Mouse (Mus musculus) adrenal gland, postnatal 14 days (tissue): ENCODE measurements around the gene Xrra1. TPM values are rescaled to one million over a fixed set of nuclear protein-coding genes. Genes with fewer than 3 reads are reported as not detected.
"Not testable (repeated sequence)": the region's sequence is repeated elsewhere in the genome, so short reads cannot be mapped to it uniquely, and the experiment has no call there.

Source experiments
- DNase-seq: peaks from one replicate; pipeline ENCODE4 v3.0.0; 2021; ENCODE audit warnings: mixed read lengths
- total RNA-seq: library from RNA; stranded (reverse); gene quantifications from 2 replicates; pipeline ENCODE4 v1.2.3, GENCODE M21; 2021

The Xrra1 gene
- total RNA-seq, 1 experiment from 2014 or later = 2.0 TPM

DNA sequence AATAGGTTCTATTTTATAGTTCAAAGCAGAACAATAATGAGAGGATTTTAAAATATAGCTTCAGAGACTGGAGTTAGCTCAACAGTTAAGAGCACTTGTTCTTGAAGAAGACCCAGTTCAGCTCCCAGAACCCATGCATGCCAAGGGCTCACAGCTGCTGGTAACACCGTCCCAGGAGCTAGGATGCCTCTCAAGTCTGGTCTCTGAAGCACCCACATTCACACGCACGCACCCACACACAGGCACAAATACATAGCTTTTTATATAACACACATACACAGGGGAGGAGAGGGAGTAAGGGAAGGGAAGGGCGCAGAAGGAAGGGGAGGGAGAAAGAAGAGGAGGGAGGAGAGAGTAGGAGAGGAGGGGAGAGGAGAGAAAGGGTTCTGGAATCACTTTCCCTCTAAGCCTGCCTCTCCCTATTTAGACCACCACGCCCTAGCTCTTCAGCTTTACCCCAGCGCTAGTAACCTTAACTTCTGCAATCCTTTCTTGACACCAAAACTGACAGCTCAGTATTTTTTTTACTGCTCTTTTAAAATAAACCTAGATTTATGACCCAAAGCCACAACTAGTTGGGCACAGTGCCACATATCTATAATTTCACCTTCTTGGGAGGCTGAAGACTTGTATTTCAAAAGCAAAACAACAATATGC, 94.7 kb downstream of the Xrra1 start:
- no peak for DNase-seq

DNA sequence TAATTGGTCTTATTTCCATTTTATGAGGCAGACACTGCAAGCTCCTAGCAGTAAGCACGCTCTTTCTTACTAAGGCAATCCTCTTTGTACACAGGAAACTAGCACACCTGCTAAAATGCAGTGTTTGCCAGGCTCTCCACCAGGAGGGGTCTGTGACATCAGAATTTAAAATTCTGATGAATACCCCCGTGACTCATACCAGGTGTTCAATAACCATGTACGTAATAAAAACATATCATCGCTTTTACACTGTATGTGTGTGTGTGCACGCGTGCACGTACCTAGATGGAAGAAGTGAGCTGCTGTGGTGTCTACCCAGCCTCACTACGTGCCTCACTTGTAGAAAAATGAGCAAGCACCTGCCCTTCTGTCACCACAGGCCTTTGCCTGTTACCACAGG, 95.3 kb downstream of the Xrra1 start:
- DNase-seq = no peak

DNA sequence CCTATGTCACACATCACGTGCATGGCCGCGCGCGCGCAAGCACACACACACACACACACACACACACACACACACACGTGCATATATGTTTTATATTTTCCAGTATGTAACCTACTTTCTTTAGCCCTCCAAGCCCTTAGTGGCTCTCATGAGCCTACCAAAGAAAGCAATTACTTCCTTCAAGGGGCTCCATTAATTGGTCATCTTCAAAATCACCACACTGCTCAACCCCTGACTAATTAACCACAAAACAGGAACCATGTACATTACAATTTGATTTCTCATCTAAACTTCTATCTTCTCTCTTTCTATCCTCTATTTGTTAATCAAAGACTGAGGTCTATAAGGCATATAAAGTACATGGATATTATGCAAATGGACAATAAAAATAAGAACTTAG, 97.2 kb downstream of the Xrra1 start:
- DNase-seq = no peak

DNA sequence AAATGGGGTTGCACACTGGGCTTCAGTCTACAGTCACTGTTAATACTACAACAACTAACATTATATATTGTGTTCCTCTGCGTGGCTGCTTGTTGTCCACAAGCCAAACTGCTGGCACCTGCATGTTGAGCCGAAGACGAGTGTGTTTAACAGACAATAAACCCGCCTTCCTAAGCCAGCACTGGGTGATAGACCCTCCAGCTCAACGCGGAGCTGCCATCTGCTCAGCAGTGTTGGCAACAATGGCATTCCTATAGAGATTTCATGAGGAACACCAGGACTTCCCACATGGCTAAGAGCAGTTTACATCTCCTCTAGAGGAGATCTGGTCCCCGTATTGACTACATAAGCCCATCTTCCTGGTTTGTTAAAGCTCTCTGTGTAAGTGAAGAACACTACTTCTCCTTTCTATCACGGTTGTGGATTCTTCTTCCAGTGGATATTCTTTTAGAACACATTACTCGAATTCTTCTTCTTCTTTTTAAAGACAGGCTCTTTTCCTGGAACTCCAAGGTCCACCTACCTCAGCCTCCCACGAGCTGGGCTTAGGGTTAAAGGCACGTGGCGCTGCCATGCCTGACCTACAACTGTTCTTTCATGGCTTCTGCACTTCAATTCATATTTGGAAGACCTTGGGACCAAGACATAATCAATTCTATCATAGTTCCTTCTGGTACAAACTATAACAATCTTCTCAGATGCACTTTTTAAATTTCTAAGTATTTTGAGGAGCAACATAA, 98.5 kb downstream of the Xrra1 start:
- DNase-seq = no peak

DNA sequence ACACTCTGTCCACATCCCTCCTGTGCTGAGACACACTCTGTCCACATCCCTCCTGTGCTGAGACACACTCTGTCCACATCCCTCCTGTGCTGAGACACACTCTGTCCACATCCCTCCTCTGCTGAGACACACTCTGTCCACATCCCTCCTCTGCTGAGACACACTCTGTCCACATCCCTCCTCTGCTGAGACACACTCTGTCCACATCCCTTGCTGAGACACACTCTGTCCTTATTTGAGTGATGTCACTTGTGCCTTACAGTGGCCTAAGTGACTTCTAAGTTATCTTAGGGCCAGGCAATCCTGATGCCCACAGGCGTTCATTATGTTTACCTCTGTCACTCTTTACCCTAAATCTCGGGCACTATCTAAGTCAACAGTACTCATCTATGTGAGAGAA, 101.7 kb downstream of the Xrra1 start:
- DNase-seq = not testable (repeated sequence)

DNA sequence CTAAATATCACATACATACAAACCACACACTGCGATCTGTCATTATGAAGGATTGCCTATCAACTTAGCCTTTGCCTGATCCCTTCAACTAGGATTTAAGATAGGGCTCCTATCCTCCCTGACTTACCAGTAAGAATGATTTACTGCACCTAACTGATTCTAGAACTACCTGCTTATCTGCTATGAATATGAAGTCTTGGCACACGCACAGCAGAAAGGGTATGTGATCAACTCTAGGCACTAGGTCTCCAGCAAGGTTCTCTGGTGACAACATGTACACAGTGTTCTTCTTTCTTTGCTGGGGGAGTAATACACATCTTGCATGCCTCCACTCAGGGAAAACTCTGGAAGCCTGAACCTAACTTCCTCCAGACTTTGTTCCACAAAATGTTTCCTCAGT, 102.6 kb downstream of the Xrra1 start:
- no peak for DNase-seq

DNA sequence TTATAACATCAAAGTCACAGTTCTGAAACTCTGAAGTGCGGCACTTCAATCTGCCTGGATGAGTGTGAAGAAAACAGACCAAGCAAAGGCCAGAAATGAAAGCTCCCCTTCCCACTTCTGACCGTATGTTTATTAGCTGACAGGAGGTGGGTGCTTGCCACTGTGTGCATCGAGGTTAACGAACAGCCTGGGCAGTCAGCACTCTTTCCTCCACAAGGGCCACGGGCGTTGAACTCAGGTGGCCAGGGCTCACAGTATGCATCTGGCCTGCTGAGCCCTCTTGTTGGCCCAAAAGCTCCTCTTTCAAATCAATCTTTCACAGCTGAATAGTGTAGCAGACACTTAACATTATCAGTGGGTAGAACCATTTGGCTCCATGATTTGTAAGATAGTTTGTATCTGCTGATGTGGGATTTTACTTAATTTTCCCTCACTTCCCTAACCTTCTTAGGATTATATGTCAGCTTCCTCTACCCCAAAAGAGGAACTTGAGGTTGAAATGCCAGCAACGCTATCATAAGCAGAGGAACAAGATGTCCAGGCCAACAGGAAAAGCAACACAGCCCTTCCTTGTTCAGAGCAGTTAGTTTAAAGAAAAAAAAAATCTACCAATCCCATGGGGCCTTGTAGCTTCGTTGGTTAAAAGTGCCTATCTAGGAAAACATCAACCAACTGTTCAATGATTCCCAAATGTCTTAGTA, 103.8 kb downstream of the Xrra1 start:
- DNase-seq = no peak

DNA sequence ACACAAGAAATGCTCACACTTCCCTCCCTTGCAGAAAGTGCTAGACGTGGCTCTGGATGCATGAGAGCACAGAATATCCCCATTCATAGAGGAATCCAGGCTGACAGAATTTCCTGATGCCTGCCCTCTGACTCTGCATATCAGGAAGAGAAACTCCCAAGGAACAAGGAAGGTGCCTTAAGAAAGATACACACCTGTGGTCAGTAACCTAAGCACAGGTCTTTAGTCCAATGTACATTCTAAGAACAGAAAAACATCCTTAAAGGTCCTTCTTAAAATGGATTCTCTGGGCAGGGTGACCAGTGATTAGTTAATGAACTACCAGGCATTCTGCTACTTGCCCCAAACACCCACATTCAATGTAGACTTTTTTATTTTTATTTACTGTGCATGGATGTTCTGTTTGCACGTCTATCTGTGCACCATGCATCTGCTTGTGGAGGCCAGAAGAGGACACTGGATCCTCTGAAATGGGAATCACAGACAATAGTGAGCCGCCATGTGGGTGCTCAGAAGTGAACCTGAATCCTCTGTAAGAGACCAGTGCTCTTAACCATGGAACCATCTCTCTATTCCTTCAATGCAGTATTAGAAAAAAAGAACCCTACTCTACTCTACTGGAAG, 104.4 kb downstream of the Xrra1 start:
- DNase-seq = no peak

DNA sequence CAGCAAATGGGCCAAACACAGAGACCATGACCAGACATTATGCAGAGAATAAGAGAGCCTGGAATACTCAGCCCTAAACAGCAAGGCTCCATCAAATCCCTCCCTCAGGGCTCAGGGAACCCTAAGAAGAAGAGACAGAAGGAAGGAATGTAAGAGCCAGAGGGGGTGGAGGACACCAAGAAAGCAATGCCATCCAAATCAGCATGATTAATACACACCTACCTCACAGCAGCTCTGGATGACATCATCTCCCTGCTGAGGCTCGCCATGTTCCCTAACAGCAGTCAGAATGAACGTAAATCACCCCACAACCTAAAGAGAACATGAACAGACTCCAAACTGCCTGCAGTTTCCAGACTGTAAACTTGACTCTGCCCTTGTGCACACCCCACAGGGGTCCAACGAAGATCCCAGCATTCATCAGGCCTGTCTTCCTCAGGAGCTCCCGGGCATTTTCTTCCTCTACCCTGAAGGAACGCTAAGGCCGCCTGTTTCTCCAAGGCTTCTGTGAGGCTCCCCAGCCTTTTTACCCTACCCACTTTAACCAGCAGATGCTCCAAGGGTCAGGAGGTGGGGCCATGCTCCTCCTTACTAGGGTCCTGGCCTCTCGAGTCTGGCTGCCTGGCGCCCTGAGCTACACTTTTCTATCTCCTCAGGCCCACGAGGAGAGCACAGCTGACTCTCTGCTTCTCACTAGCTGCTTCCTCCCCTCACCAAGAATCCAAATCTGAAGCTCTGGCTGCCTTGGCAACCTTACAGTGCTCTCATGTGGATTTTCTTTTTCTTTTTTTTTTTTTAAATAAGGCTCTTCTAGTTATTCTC, 106.3 kb downstream of the Xrra1 start:
- DNase-seq = no peak

DNA sequence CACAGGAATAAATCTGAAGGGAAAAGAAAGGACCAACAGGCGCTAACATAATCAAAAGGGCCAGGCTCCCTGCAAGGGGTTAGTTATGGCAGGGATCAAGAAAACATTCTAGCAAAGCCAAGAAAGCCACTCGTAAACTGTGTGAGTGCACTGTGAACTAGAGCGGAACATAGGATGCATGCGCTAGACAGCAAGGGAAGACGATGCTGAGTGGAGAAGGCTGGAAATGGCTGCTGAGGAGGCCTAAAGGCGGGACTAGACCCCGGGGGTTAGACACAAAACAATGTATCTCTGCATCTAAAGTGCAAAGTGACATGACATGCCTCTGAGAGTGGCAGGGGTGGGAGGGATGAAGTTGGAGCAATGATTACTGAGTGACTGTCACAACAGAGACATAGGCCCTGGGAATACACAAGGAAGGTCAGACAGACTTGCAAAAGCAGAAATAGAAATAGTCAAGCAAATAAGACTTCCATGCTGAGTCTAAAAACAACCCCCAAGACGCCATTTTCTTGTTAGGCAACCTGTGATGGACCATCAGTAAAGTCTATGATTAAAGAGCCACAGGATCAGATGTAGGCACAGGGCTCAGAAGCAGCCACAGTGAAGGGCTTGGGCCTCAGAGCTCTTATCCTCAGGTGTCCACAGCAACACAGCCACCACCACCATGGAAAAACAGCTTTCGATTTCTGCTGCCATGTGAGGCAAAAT, 107.2 kb downstream of the Xrra1 start:
- DNase-seq = no peak

Other genes with a start within 250 kb of the Xrra1 start
- 14.7 and 16.5 TPM in 2 replicates for gene Tpbgl, start 232.0 kb upstream of the Xrra1 start, total RNA-seq
- gene Slco2b1, start 147.8 kb upstream of the Xrra1 start, total RNA-seq = 19.8 and 26.8 TPM in 2 replicates
- not detected in 2 replicates for gene Olfr520, start 128.8 kb upstream of the Xrra1 start, total RNA-seq
- gene Olfr521, start 95.6 kb upstream of the Xrra1 start, total RNA-seq = not detected in 2 replicates
- 2.6 and 3.3 TPM in 2 replicates for gene Neu3, start 30.7 kb upstream of the Xrra1 start, total RNA-seq
- gene Spcs2, start 4.3 kb downstream of the Xrra1 start, total RNA-seq = 129 and 145 TPM in 2 replicates
- 18.6 and 19.1 TPM in 2 replicates for gene Rnf169, start 121.3 kb downstream of the Xrra1 start, total RNA-seq
- gene Chrdl2, start 147.1 kb downstream of the Xrra1 start, total RNA-seq = 0.26 TPM in 1 of 2 replicates, not detected in the other